Comparison of ENCODE assay signal across 14 mouse cellular contexts in genomic region chr8:107546817-107547216, GRCm38 (mm10). TPM values are rescaled to one million over a fixed set of nuclear protein-coding genes. Genes with fewer than 3 reads are reported as not detected.
DNase-seq lines count a peak whose midpoint lies in the region; ATAC-seq and TF ChIP-seq lines count a peak whose summit lies in the region.
"Had no signal": no experiment of that assay in that cellular context is flagged by ENCODE, and none has a peak within 500 bp of the region (broad histone marks: within the 10 kb centered on the region; RNA-seq: fewer than 3 reads in every experiment).

No protein-coding gene starts in this region.

- H3K4me1 ChIP-seq in heart, postnatal 0 days (ENCODE audit: control insufficient read depth, insufficient read depth) = peaks cover 22% of the 10 kb centered on the region
- H3K4me1 ChIP-seq in neural tube, embryonic 11.5 days (ENCODE audit: control insufficient read depth, insufficient read depth, low read length) = no peaks in the 10 kb centered on the region
- H3K4me1 ChIP-seq in embryonic facial prominence, embryonic 13.5 days = peaks cover 50% of the 10 kb centered on the region
- peaks cover 17% of the 10 kb centered on the region; the same call in 1 of the 2 replicates for H3K4me1 ChIP-seq in neural tube, embryonic 13.5 days (replicated peaks)

- H3K9me3 ChIP-seq in heart, postnatal 0 days (replicated peaks; ENCODE audit: control insufficient read depth, low read length) = no peaks in the 10 kb centered on the region
- no peaks in the 10 kb centered on the region for H3K9me3 ChIP-seq in neural tube, embryonic 11.5 days (ENCODE audit: control insufficient read depth, low read length)
- H3K9me3 ChIP-seq in embryonic facial prominence, embryonic 13.5 days = no peaks in the 10 kb centered on the region
- no peaks in the 10 kb centered on the region for H3K9me3 ChIP-seq in neural tube, embryonic 13.5 days
- H3K9me3 ChIP-seq: midbrain, embryonic 10.5 days had no signal

- H3K9ac ChIP-seq in heart, postnatal 0 days (replicated peaks; ENCODE audit: low read depth, low read length) = no peak overlapping the region
- H3K9ac ChIP-seq in neural tube, embryonic 11.5 days (ENCODE audit: low read length) = no peak overlapping the region
- H3K9ac ChIP-seq in embryonic facial prominence, embryonic 13.5 days = peak overlapping the region; percentile 73
- no peak overlapping the region for H3K9ac ChIP-seq in neural tube, embryonic 13.5 days
- H3K9ac ChIP-seq: liver, embryonic 14.5 days had no signal

- H3K27me3 ChIP-seq in heart, postnatal 0 days (ENCODE audit: control insufficient read depth, insufficient read depth, low read length) = no peaks in the 10 kb centered on the region
- no peaks in the 10 kb centered on the region for H3K27me3 ChIP-seq in neural tube, embryonic 11.5 days (ENCODE audit: control insufficient read depth, insufficient read depth, low read length)
- no peaks in the 10 kb centered on the region for H3K27me3 ChIP-seq in embryonic facial prominence, embryonic 13.5 days
- no peaks in the 10 kb centered on the region for H3K27me3 ChIP-seq in neural tube, embryonic 13.5 days
- H3K27me3 ChIP-seq: CH12.LX had no signal

- ATAC-seq in heart, postnatal 0 days (ENCODE audit: insufficient read depth, low read depth) = no peak
- no peak for ATAC-seq in neural tube, embryonic 11.5 days (ENCODE audit: insufficient read depth, low FRiP score, low TSS enrichment)
- ATAC-seq in embryonic facial prominence, embryonic 13.5 days (ENCODE audit: insufficient number of reproducible peaks, insufficient read depth, low FRiP score, low TSS enrichment, low read depth) = no peak
- ATAC-seq in neural tube, embryonic 13.5 days (ENCODE audit: low read depth) = no peak

- TF ChIP-seq EP300 in heart, postnatal 0 days (IDR thresholded peaks at IDR 0.05; ENCODE audit: low read depth) = no peak

- H3K36me3 ChIP-seq in heart, postnatal 0 days (replicated peaks; ENCODE audit: control insufficient read depth, insufficient read depth, low read length) = peaks cover 10% of the 10 kb centered on the region; the same call in 1 of the 2 replicates
- peaks cover 4% of the 10 kb centered on the region; the same call in 1 of the 2 replicates for H3K36me3 ChIP-seq in neural tube, embryonic 11.5 days (ENCODE audit: control insufficient read depth, insufficient read depth, low read length)
- H3K36me3 ChIP-seq in embryonic facial prominence, embryonic 13.5 days = peaks cover 60% of the 10 kb centered on the region
- H3K36me3 ChIP-seq in neural tube, embryonic 13.5 days = peaks cover 55% of the 10 kb centered on the region

- no peak for TF ChIP-seq CTCF in heart, postnatal 0 days (IDR thresholded peaks at IDR 0.05; ENCODE audit: low read depth)

- H3K4me2 ChIP-seq in heart, postnatal 0 days (ENCODE audit: low read depth, low read length) = peak overlapping the region; percentile 7; the same call in 1 of the 2 replicates
- peak overlapping the region; percentile 12; the same call in 1 of the 2 replicates for H3K4me2 ChIP-seq in neural tube, embryonic 11.5 days (ENCODE audit: low read depth)
- peak overlapping the region; percentile 57 for H3K4me2 ChIP-seq in embryonic facial prominence, embryonic 13.5 days
- no peak overlapping the region for H3K4me2 ChIP-seq in neural tube, embryonic 13.5 days

- WGBS in heart, postnatal 0 days = 76% methylated on average over 8 of the region's 8 CpGs
- 88% methylated on average over 8 of the region's 8 CpGs for WGBS in neural tube, embryonic 11.5 days
- whole genome bisulfite sequencing in embryonic facial prominence, embryonic 13.5 days = 73% methylated on average over 8 of the region's 8 CpGs
- 86% methylated on average over 8 of the region's 8 CpGs for WGBS in neural tube, embryonic 13.5 days

- no peak for DNase-seq in heart, postnatal 0 days (ENCODE audit: low spot score)
- no peak for DNase-seq in heart, postnatal 25 days (ENCODE audit: low spot score)
- DNase-seq in neural tube, embryonic 11.5 days (ENCODE audit: low spot score) = no peak
- DNase-seq in neural tube, embryonic 10.5 days (ENCODE audit: extremely low spot score, low spot score) = no peak
- no peak for DNase-seq in embryo, embryonic 9.5 days (ENCODE audit: extremely low spot score)
- DNase-seq: adrenal gland, postnatal 14 days; kidney, postnatal 36 days; spleen, adult 18-20 months had no signal

- no peak overlapping the region for H3K27ac ChIP-seq in heart, postnatal 0 days (ENCODE audit: low read depth)
- no peak overlapping the region for H3K27ac ChIP-seq in neural tube, embryonic 11.5 days (ENCODE audit: low read depth, low read length)
- H3K27ac ChIP-seq in embryonic facial prominence, embryonic 13.5 days = peak overlapping the region; percentile 95
- no peak overlapping the region for H3K27ac ChIP-seq in neural tube, embryonic 13.5 days (replicated peaks)
- H3K27ac ChIP-seq: liver, embryonic 14.5 days; midbrain, embryonic 10.5 days had no signal

- no peak overlapping the region for H3K4me3 ChIP-seq in heart, postnatal 0 days (ENCODE audit: low read depth, low read length)
- H3K4me3 ChIP-seq in neural tube, embryonic 11.5 days (ENCODE audit: low read depth, low read length) = no peak overlapping the region
- peak overlapping the region; percentile 43 for H3K4me3 ChIP-seq in embryonic facial prominence, embryonic 13.5 days
- H3K4me3 ChIP-seq in neural tube, embryonic 13.5 days = peak overlapping the region; percentile 4; the same call in 1 of the 2 replicates
- H3K4me3 ChIP-seq: erythroblast, embryonic 14.5 days; midbrain, embryonic 10.5 days had no signal

- intact Hi-C loops in heart, postnatal 25 days (cut with DNase I) = no loop called here

RNA-seq across cellular contexts. Expression of gene Psmd7, which starts 41.4 kb away (rescaled TPM):
- total RNA-seq in heart, postnatal 0 days (2014; rRNA removed; ENCODE audit: low replicate concordance) = 25.4 and 27.6 TPM in 2 replicates
- polyA plus RNA-seq in heart, postnatal 0 days (2015; fragmentation: Nextera tagmentation; extraction: Ambion mirVana) = 158 and 159 TPM in 2 replicates
- total RNA-seq in heart, postnatal 25 days (2021) = 10 to 100 TPM; 80.4 to 89.9 TPM
- 335 and 339 TPM in 2 replicates for polyA plus RNA-seq in neural tube, embryonic 11.5 days (2014; fragmentation: Nextera tagmentation; extraction: Ambion mirVana)
- polyA plus RNA-seq in embryonic facial prominence, embryonic 13.5 days (2015; fragmentation: Nextera tagmentation; extraction: Ambion mirVana) = 325 and 349 TPM in 2 replicates
- polyA plus RNA-seq in neural tube, embryonic 13.5 days (2015; fragmentation: Nextera tagmentation; extraction: Ambion mirVana) = 259 and 285 TPM in 2 replicates

Comparison
In these comparisons a context has a peak if more than half of its experiments do, and no peak if none do; other contexts are left out.
1. H3K4me3 ChIP-seq: peak in embryonic facial prominence, embryonic 13.5 days (single experiment) and neural tube, embryonic 13.5 days (single experiment); none in heart, postnatal 0 days (single experiment) and neural tube, embryonic 11.5 days (single experiment).